Mouse (Mus musculus): ENCODE measurements around the gene Lmf2. TPM values are rescaled to one million over a fixed set of nuclear protein-coding genes. Genes with fewer than 3 reads are reported as not detected.

Gene Lmf2
- 22.1 and 24.0 TPM in 2 replicates for polyA plus RNA-seq (2015; fragmentation: Nextera tagmentation; extraction: Ambion mirVana)

DNA sequence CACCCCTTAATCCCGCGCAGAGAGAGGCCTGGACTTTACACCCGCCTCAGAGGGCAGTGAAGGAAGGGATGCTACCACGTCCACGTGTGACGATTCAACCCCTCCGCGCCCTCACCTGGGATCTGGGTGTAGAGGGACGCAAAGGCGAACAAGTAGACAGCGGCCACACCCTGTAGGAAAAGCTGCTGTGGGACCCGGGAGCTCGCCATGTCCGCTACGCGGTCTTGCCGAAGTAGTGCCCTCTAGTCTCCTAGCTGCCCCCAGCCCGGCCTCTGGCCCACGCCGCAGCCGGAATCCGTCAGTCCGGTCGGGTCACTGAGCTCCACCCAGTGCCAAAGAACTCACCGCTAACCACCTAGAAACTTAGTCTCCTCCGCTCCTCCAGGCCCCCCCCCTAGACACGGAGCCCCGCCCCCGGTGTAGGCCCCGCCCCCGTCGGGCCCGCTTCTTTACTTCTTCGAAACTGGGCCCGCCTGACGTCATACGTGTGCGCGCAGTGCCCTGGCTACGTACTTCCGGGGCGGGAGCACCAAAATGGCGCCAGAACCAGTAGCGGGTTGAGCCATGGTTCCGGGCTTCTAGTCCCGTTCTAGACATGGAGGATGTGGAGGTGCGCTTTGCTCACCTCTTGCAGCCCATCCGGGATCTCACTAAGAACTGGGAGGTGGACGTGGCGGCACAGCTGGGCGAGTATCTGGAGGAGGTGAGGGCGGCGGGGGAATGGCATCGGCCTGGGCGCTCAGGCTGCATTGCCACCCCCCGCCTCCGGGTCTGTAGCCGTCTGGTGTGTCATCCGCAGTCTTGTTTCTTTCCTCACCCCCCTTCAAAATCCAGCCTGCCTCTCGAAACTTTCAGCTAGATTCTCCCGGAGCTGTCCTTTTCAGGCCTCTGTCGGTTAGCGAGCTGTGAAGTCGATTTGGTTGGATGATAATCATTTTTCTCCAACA, at the start of gene Lmf2, which contains the start of gene Ncaph2:
TSS of gene Lmf2 (minus strand) at position 419 of the 947 bp plus-strand sequence.
TSS of gene Ncaph2 (plus strand) at position 479 of the 947 bp plus-strand sequence.
- 0 out of 2 replicates have a peak, but pooled peaks have one; percentile 7 for TF ChIP-seq CTCF (IDR thresholded peaks at IDR 0.05; ENCODE audit: low read depth)
- TF ChIP-seq EP300 (IDR thresholded peaks at IDR 0.05; ENCODE audit: low read depth), result peak; percentile 71; the same call in 1 of the 2 replicates
- DNase-seq, result peak; percentile 98
- Histone ChIP-seq H3K27me3 (ENCODE audit: insufficient read depth, low read length) (no peaks in the 10 kb centered on the region), H3K36me3 (replicated peaks; ENCODE audit: insufficient read depth, low read length) (peaks cover 42% of the 10 kb centered on the region), H3K9ac (replicated peaks) (peak within 1 kb of the TSS; percentile 81), H3K4me3 (ENCODE audit: low read depth, low read length) (peak within 1 kb of the TSS; percentile 91), H3K9me3 (ENCODE audit: low read length) (no peaks in the 10 kb centered on the region), H3K4me1 (ENCODE audit: insufficient read depth) (peaks cover 21% of the 10 kb centered on the region), H3K27ac (ENCODE audit: low read depth) (peak within 1 kb of the TSS; percentile 84), H3K4me2 (ENCODE audit: low read depth, low read length) (peak within 1 kb of the TSS; percentile 83)
- under 1% methylated on average over 64 of the region's 64 CpGs for WGBS (ENCODE audit: insufficient replicate concordance)
- peak; percentile 94 for ATAC-seq

DNA sequence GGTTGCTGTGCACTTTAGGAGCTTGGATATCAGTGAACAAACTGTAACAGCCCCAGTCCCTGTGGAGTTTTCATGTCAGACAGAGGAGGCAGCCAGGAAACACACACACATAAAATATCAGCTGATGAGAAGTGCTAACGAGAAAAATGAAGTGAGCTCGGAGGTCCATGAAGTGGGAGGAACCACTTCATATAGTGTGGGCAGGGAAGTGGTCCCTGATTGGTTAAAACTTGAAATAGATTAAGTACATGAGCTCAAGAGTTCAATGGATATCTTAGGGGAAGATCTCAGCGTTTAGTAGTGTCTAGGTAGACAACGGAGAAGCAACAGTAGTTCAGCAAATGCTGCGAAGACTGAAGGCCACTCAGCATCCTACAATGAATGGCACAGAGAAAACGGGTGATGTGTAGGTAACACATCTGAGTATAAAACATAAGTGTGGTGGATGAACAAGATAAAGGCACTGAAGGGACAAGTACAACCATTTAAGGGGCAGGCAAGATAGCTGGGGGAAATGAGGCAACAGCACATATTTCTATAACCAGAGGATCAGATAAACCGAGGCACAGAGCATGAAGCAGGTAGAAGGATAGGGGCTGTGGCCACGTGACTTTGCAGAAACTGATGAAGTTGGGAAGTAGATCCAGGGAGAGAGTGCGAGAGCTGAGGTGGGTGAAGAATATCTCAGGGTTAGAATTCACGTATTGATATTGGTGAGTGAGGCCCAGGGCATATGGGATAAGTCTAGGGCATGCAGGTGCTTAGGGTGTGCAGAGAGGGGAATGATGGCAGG, 49.6 kb upstream of the Lmf2 start:
- H3K9ac ChIP-seq (replicated peaks), result no peak overlapping the region
- ATAC-seq (no peak), DNase-seq (no peak)
- H3K27me3 ChIP-seq (ENCODE audit: insufficient read depth, low read length), result no peaks in the 10 kb centered on the region
- H3K4me1 ChIP-seq (ENCODE audit: insufficient read depth), result no peaks in the 10 kb centered on the region
- no peaks in the 10 kb centered on the region for H3K36me3 ChIP-seq (replicated peaks; ENCODE audit: insufficient read depth, low read length)
- TF ChIP-seq EP300 (IDR thresholded peaks at IDR 0.05; ENCODE audit: low read depth), result no peak
- no peak for TF ChIP-seq CTCF (IDR thresholded peaks at IDR 0.05; ENCODE audit: low read depth)
- H3K9me3 ChIP-seq (ENCODE audit: low read length), result peaks cover 5% of the 10 kb centered on the region; the same call in 1 of the 2 replicates
- H3K27ac ChIP-seq (ENCODE audit: low read depth), result no peak overlapping the region
- H3K4me3 ChIP-seq (ENCODE audit: low read depth, low read length), result no peak overlapping the region
- H3K4me2 ChIP-seq (ENCODE audit: low read depth, low read length), result no peak overlapping the region
- 69% methylated on average over 10 of the region's 10 CpGs for WGBS (ENCODE audit: insufficient replicate concordance)

DNA sequence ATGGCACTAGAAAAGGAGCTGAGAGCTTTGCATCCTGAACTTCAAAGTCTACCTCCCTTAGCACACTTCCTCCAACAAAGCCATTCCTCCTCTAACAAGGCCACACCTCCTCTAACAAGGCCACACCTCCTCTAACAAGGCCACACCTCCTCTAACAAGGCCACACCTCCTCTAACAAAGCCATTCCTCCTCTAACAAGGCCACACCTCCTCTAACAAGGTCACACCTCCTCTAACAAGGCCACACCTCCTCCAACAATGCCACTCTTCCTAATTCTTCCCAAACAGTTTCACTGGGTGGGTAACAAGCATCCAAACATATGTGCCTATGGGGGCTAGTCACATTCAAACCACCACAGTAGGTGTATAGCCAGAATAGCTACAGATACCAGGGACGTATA, 47.0 kb upstream of the Lmf2 start:
- H3K4me2 ChIP-seq (ENCODE audit: low read depth, low read length), result no peak overlapping the region
- H3K4me3 ChIP-seq (ENCODE audit: low read depth, low read length), result no peak overlapping the region
- DNase-seq (no peak), ATAC-seq (no peak)
- H3K4me1 ChIP-seq (ENCODE audit: insufficient read depth), result no peaks in the 10 kb centered on the region; the same call in 1 of the 2 replicates
- H3K27me3 ChIP-seq (ENCODE audit: insufficient read depth, low read length), result no peaks in the 10 kb centered on the region
- TF ChIP-seq CTCF (IDR thresholded peaks at IDR 0.05; ENCODE audit: low read depth) (no peak), EP300 (IDR thresholded peaks at IDR 0.05; ENCODE audit: low read depth) (no peak)
- H3K27ac ChIP-seq (ENCODE audit: low read depth), result no peak overlapping the region
- 78% methylated on average over 1 of the region's 1 CpGs for WGBS (ENCODE audit: insufficient replicate concordance)
- H3K36me3 ChIP-seq (replicated peaks; ENCODE audit: insufficient read depth, low read length), result no peaks in the 10 kb centered on the region
- H3K9me3 ChIP-seq (ENCODE audit: low read length), result no peaks in the 10 kb centered on the region; the same call in 1 of the 2 replicates
- no peak overlapping the region for H3K9ac ChIP-seq (replicated peaks)

DNA sequence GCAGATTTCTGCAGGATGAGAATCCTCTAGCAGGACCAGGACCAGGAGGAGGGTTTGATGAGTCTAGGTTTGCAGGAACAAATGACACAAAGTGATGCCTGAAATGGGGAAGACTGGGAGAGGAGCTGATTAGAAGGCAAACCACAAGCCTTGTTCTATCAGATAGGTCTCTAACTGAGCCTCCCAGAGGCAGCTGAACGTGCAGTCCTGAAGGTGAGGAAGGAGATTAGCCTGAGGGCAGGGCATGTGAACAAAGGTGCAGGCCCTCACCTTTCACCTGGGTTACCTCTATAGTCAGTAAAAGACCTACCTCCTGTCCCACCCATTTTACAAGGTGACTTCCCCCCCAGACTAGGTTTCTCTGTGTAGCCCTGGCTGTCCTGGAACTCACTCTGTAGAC, 44.3 kb upstream of the Lmf2 start:
- H3K4me3 ChIP-seq (ENCODE audit: low read depth, low read length), result no peak overlapping the region
- no peaks in the 10 kb centered on the region for H3K27me3 ChIP-seq (ENCODE audit: insufficient read depth, low read length)
- no peak overlapping the region for H3K27ac ChIP-seq (ENCODE audit: low read depth)
- no peaks in the 10 kb centered on the region for H3K9me3 ChIP-seq (ENCODE audit: low read length)
- no peaks in the 10 kb centered on the region; the same call in 1 of the 2 replicates for H3K4me1 ChIP-seq (ENCODE audit: insufficient read depth)
- ATAC-seq (no peak), DNase-seq (no peak)
- H3K9ac ChIP-seq (replicated peaks), result no peak overlapping the region
- TF ChIP-seq CTCF (IDR thresholded peaks at IDR 0.05; ENCODE audit: low read depth) (no peak), EP300 (IDR thresholded peaks at IDR 0.05; ENCODE audit: low read depth) (no peak)
- WGBS (ENCODE audit: insufficient replicate concordance), result 50% methylated on average over 1 of the region's 1 CpGs
- H3K4me2 ChIP-seq (ENCODE audit: low read depth, low read length), result no peak overlapping the region
- H3K36me3 ChIP-seq (replicated peaks; ENCODE audit: insufficient read depth, low read length), result no peaks in the 10 kb centered on the region

DNA sequence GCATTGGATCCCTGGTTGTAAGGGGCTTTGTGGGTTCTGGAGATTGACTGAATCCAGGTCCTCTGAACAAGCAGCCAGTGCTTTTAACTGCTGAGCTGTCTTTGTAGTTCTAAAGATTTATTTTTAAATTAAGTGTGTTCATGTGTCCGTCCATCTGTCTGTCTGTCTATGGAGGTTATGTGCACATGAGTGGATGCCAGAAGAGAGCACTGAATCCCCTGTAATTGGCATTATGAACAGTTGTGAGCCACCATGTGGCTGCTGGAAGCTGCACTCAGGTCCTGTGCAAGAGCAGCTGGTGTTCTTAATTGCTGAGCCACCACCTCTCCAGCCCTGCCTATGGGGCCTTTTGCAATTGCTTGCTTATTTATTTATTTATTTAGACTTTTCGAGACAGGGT, 42.7 kb upstream of the Lmf2 start:
- no peaks in the 10 kb centered on the region for H3K27me3 ChIP-seq (ENCODE audit: insufficient read depth, low read length)
- no peak overlapping the region for H3K9ac ChIP-seq (replicated peaks)
- no peak overlapping the region for H3K27ac ChIP-seq (ENCODE audit: low read depth)
- H3K4me2 ChIP-seq (ENCODE audit: low read depth, low read length), result no peak overlapping the region
- TF ChIP-seq EP300 (IDR thresholded peaks at IDR 0.05; ENCODE audit: low read depth) (no peak), CTCF (IDR thresholded peaks at IDR 0.05; ENCODE audit: low read depth) (no peak)
- DNase-seq (no peak), ATAC-seq (no peak)
- 71% methylated on average over 2 of the region's 2 CpGs for WGBS (ENCODE audit: insufficient replicate concordance)
- H3K36me3 ChIP-seq (replicated peaks; ENCODE audit: insufficient read depth, low read length), result no peaks in the 10 kb centered on the region
- no peaks in the 10 kb centered on the region; the same call in 1 of the 2 replicates for H3K4me1 ChIP-seq (ENCODE audit: insufficient read depth)
- no peak overlapping the region for H3K4me3 ChIP-seq (ENCODE audit: low read depth, low read length)
- H3K9me3 ChIP-seq (ENCODE audit: low read length), result no peaks in the 10 kb centered on the region

Measured in liver, postnatal 0 days (tissue).